Mouse (Mus musculus): ENCODE measurements around the gene Tmeff1.

DNA sequence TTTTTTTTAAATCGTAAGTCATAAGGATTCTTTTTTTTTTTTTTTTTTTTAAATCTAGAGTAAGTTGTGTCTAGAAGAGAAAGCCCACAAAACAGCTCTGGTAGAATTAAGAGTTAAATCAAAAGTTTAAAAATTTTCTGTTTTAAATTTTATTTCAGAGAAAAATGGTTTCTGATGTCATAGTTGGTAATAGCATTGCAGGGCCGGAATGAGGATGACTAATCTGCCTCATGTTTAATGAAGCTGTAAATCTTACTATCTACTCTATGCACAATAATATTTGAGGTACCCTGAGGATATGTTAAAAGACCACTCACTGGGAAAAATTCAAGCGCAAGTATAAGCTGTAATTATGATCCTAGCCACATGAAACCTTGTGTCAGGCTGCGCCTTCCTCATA lies 30.5 kb downstream of the Tmeff1 start:
- no peak for TF ChIP-seq CTCF (IDR thresholded peaks at IDR 0.05; ENCODE audit: low read depth)
- TF ChIP-seq EP300 (IDR thresholded peaks at IDR 0.05; ENCODE audit: low read depth): no peak
